Mouse (Mus musculus) ZHBTc4 (cell line): Measurements from ENCODE around the gene Mast3.

Experiments
- DNase-seq: peaks from one replicate; pipeline ENCODE4 v3.0.0-alpha.2; 2011; ENCODE audit warnings: low read depth, low spot score

Mast3 gene

GRCm38 (mm10) chr8:70762118-70762517, 42.7 kb downstream of the Mast3 start:
- peak; percentile 70 for DNase-seq

GRCm38 (mm10) chr8:70760775-70761406, 44.0 kb downstream of the Mast3 start, which contains the start of gene Mpv17l2:
Gene Mpv17l2, minus strand, starts transcription at chr8:70760946.
- DNase-seq, result peak; percentile 100

GRCm38 (mm10) chr8:70760350-70760749, 44.5 kb downstream of the Mast3 start:
- no peak for DNase-seq

GRCm38 (mm10) chr8:70758616-70759561, 46.0 kb downstream of the Mast3 start:
- peak; percentile 89 for DNase-seq

- DNase-seq, result no peak
Observed at GRCm38 (mm10) chr8:70758308-70758615, 46.6 kb downstream of the Mast3 start.

- peak; percentile 68 for DNase-seq
Observed at GRCm38 (mm10) chr8:70757523-70758307, 47.1 kb downstream of the Mast3 start.

GRCm38 (mm10) chr8:70756476-70757040, 48.3 kb downstream of the Mast3 start:
- no peak for DNase-seq

- DNase-seq, result no peak
Observed at GRCm38 (mm10) chr8:70755661-70756475, 49.0 kb downstream of the Mast3 start.

GRCm38 (mm10) chr8:70754871-70755660, 49.8 kb downstream of the Mast3 start:
- DNase-seq, result no peak

- peak; percentile 99 for DNase-seq
Observed at GRCm38 (mm10) chr8:70754043-70754870, 50.6 kb downstream of the Mast3 start, which contains the start of gene Rab3a. Gene Rab3a, plus strand, starts transcription at chr8:70754679.

GRCm38 (mm10) chr8:70753151-70753550, 51.7 kb downstream of the Mast3 start:
- peak; percentile 59 for DNase-seq

- peak; percentile 80 for DNase-seq
Observed at GRCm38 (mm10) chr8:70752000-70752764, 52.7 kb downstream of the Mast3 start.

GRCm38 (mm10) chr8:70750128-70750680, 54.6 kb downstream of the Mast3 start:
- DNase-seq, result no peak

GRCm38 (mm10) chr8:70749097-70749674, 55.7 kb downstream of the Mast3 start:
- no peak for DNase-seq

- DNase-seq, result no peak
Observed at GRCm38 (mm10) chr8:70748246-70749096, 56.4 kb downstream of the Mast3 start.

GRCm38 (mm10) chr8:70747211-70747890, 57.5 kb downstream of the Mast3 start:
- DNase-seq, result no peak
